In the genomic region with DNA sequence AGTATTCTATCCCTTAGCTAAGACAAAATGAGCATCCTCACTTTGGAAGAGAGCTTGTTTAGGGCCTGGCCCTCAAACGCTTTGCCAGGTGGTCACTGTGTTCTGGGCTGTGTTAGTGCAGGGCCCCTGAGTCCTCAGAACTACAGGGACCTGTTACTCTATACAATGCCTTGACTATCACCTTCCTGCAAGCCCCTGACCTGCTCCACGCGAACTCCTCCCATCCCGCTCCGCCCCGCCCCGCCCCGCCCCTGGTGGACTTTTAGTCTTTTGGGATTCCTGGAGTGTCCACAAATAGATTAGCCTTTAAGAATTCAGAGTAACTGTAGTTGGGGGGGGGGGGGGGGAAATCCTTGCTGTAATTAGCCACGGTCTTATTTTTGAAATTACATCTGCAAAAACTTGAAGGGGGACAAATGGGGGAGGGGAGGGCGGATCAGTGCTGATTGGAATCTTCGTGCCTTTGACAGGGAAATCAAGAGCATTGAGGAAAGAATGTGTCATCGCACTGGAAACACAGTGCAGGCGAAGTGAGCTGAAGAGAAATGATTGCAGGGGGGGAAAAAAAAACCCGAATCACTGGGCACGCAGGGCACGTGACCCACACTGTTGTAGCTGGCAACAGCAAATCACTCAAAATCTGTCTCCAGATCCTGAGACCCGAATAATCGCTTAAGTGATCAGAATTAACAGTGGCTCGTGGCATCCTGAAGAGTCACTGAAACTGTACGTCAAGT, we compare ENCODE assay signal across 8 mouse cellular contexts. TPM values are rescaled to one million over a fixed set of nuclear protein-coding genes. Genes with fewer than 3 reads are reported as not detected.
DNase-seq lines count a peak whose midpoint lies in the region; ATAC-seq lines count a peak whose summit lies in the region.

No protein-coding gene starts in this region.

- H3K4me1 ChIP-seq in forebrain, embryonic 16.5 days (replicated peaks; ENCODE audit: control insufficient read depth, insufficient read depth, low read length): peaks cover 8% of the 10 kb centered on the region
- peaks cover 12% of the 10 kb centered on the region; the same call in 1 of the 2 replicates for H3K4me1 ChIP-seq in stomach, embryonic 16.5 days (ENCODE audit: control insufficient read depth, insufficient read depth, low read length)

- H3K9me3 ChIP-seq in forebrain, embryonic 16.5 days (ENCODE audit: control insufficient read depth, low read length): no peaks in the 10 kb centered on the region
- H3K9me3 ChIP-seq in stomach, embryonic 16.5 days (replicated peaks; ENCODE audit: control insufficient read depth, low read length): no peaks in the 10 kb centered on the region

- no peaks in the 10 kb centered on the region for H3K27me3 ChIP-seq in forebrain, embryonic 16.5 days (replicated peaks; ENCODE audit: control insufficient read depth, insufficient read depth, low read length)
- no peaks in the 10 kb centered on the region for H3K27me3 ChIP-seq in stomach, embryonic 16.5 days (ENCODE audit: control insufficient read depth, insufficient read depth, low read length)

- H3K4me2 ChIP-seq in forebrain, embryonic 16.5 days (ENCODE audit: low read length): peak overlapping the region; percentile 47
- peak overlapping the region; percentile 53 for H3K4me2 ChIP-seq in stomach, embryonic 16.5 days (ENCODE audit: low read depth, low read length)

- 3% methylated on average over 20 of the region's 20 CpGs for WGBS in forebrain, embryonic 16.5 days
- 8% methylated on average over 20 of the region's 20 CpGs for WGBS in stomach, embryonic 16.5 days

- H3K27ac ChIP-seq in forebrain, embryonic 16.5 days (ENCODE audit: low read length): no peak overlapping the region
- H3K27ac ChIP-seq in stomach, embryonic 16.5 days (ENCODE audit: low read length): no peak overlapping the region

- peak; percentile 23 for DNase-seq in right cerebral cortex, postnatal 4 days
- no peak for DNase-seq in right cerebral cortex, postnatal 14 days
- DNase-seq in liver (peak; percentile 73), adipocyte (ENCODE audit: low spot score) (no peak)
- no peak for DNase-seq in gastrocnemius, postnatal 10 days
- DNase-seq in adrenal gland, adult 8-10 months: no peak

- ATAC-seq in forebrain, embryonic 16.5 days: peak; percentile 67
- ATAC-seq in stomach, embryonic 16.5 days (ENCODE audit: insufficient read depth, low FRiP score): peak; percentile 50; the same call in 1 of the 2 replicates

- H3K4me3 ChIP-seq in forebrain, embryonic 16.5 days (replicated peaks; ENCODE audit: low read length): peak overlapping the region; percentile 18
- 0 out of 2 replicates have a peak overlapping the region, but pooled peaks have one; percentile 13 for H3K4me3 ChIP-seq in stomach, embryonic 16.5 days (replicated peaks; ENCODE audit: low read length)

- no peaks in the 10 kb centered on the region for H3K36me3 ChIP-seq in forebrain, embryonic 16.5 days (ENCODE audit: control insufficient read depth, insufficient read depth)
- H3K36me3 ChIP-seq in stomach, embryonic 16.5 days (ENCODE audit: control insufficient read depth, insufficient read depth, low read length): no peaks in the 10 kb centered on the region

- H3K9ac ChIP-seq in forebrain, embryonic 16.5 days (replicated peaks; ENCODE audit: low read depth, low read length): 0 out of 2 replicates have a peak overlapping the region, but pooled peaks have one; percentile 36
- H3K9ac ChIP-seq in stomach, embryonic 16.5 days (ENCODE audit: low read length): no peak overlapping the region

RNA-seq across cellular contexts. Expression of gene Atxn2, which starts 6.5 kb away (rescaled TPM):
- polyA plus RNA-seq in forebrain, embryonic 16.5 days (2015; fragmentation: Nextera tagmentation; extraction: Ambion mirVana): 55.8 and 58.3 TPM in 2 replicates
- 33.1 and 36.6 TPM in 2 replicates for polyA plus RNA-seq in stomach, embryonic 16.5 days (2015; fragmentation: Nextera tagmentation; extraction: Ambion mirVana)
- total RNA-seq in gastrocnemius, postnatal 10 days (2021): 100 to 1,000 TPM; 127 to 152 TPM
- 100 to 1,000 TPM; 177 to 211 (median 197) TPM for total RNA-seq in adrenal gland, adult 8-10 months (2022)

RNA-seq across cellular contexts. Expression of gene Brap, which starts 44.3 kb away (rescaled TPM):
- polyA plus RNA-seq in forebrain, embryonic 16.5 days (2015; fragmentation: Nextera tagmentation; extraction: Ambion mirVana): 51.5 and 55.5 TPM in 2 replicates
- 29.5 and 34.5 TPM in 2 replicates for polyA plus RNA-seq in stomach, embryonic 16.5 days (2015; fragmentation: Nextera tagmentation; extraction: Ambion mirVana)
- 10 to 100 TPM; 24.2 to 26.2 TPM for total RNA-seq in gastrocnemius, postnatal 10 days (2021)
- 10 to 100 TPM; 50.2 to 66.2 (median 58.5) TPM for total RNA-seq in adrenal gland, adult 8-10 months (2022)

RNA-seq across cellular contexts. Expression of gene Acad10, which starts 44.4 kb away (rescaled TPM):
- polyA plus RNA-seq in forebrain, embryonic 16.5 days (2015; fragmentation: Nextera tagmentation; extraction: Ambion mirVana): 0.71 and 1.5 TPM in 2 replicates
- polyA plus RNA-seq in stomach, embryonic 16.5 days (2015; fragmentation: Nextera tagmentation; extraction: Ambion mirVana): 3.5 and 5.6 TPM in 2 replicates
- 1 to 10 TPM; 5.6 to 6.1 TPM for total RNA-seq in gastrocnemius, postnatal 10 days (2021)
- 10 to 100 TPM; 24.7 to 29.8 (median 28.3) TPM for total RNA-seq in adrenal gland, adult 8-10 months (2022)

Comparison
In these comparisons a context has a peak if more than half of its experiments do, and no peak if none do; other contexts are left out.
1. DNase-seq: peak in right cerebral cortex, postnatal 4 days (single experiment) and liver (single experiment); none in right cerebral cortex, postnatal 14 days (single experiment), gastrocnemius, postnatal 10 days (single experiment), adrenal gland, adult 8-10 months (single experiment) and adipocyte (single experiment).